Mouse (Mus musculus): Measurements from ENCODE around the gene Wdr38.
"Not testable (repeated sequence)": the region's sequence is repeated elsewhere in the genome, so short reads cannot be mapped to it uniquely, and the experiment has no call there.

The Wdr38 gene

DNA sequence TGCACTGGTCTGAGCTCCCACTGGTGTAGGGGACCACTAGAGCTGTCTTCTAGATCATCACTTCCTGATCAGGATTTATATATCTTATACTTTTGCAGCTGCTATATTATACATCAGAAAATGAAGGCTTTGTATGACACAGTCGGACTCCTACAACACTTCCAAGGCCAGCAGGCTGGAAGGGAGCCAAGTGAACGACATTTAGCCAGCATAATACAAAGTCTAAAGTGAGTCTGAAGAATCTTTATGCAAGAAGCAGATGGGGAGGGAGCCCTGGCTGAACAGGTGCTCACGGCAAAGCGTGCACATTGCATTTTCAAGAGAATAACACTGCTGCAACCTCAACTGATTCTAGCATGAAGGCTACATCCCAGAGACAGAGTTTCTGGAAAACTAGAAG lies 4.8 kb upstream of the Wdr38 start:
- no peak for DNase-seq (ENCODE audit: inconsistent ontology term)

DNA sequence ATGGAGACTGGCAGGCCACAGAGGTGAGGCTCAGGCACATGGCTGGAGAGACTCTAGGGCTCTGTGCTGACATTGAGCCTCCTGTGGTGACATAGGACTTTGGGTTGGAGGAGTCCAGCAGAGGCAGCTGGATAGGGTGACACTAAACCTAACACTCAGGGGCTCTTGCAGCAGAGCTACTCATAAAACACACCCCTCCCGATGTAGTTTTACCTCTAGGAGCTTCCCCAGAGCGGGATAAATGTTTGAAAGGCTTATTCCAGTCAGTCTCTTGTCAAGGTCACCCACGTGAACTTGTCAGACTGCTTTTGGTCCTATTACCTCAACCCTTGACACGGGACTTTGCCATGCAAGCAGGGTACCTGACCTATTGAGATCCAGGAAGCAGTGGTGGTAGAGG lies 2.1 kb downstream of the Wdr38 start:
- DNase-seq (ENCODE audit: inconsistent ontology term): no peak

DNA sequence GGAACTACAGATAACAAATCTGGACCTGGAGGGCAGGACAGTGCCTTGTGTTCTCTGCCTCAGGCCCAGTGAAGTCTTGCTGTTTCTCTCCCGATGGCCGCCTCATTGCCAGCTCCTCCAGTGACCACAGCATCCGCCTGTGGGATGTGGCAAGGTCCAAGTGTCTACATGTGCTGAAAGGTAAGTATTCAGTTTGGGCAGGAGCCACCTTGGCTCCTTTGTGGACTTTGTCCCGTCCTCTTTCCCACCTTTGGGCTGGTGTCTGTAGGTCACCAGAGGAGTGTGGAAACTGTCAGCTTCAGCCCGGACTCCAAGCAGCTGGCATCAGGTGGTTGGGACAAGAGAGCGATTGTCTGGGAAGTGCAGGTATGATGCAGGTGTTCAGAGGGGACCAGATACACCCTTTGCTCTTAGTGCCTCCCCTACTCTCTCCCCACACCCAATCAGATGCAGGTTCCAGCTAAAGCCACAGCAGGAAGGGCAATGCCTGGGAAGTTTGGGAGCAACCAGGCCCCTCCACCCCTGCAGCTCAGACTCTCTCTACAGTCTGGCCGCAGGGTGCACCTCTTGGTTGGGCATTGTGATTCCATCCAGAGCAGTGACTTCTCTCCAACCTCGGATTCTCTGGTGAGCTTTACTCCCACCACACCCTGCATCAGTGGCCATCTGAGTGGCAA lies 2.8 kb downstream of the Wdr38 start:
- DNase-seq (ENCODE audit: inconsistent ontology term): no peak

- DNase-seq (ENCODE audit: inconsistent ontology term): no peak
Measured at GRCm38 (mm10) chr2:39000587-39000919, 3.3 kb downstream of the Wdr38 start.

DNA sequence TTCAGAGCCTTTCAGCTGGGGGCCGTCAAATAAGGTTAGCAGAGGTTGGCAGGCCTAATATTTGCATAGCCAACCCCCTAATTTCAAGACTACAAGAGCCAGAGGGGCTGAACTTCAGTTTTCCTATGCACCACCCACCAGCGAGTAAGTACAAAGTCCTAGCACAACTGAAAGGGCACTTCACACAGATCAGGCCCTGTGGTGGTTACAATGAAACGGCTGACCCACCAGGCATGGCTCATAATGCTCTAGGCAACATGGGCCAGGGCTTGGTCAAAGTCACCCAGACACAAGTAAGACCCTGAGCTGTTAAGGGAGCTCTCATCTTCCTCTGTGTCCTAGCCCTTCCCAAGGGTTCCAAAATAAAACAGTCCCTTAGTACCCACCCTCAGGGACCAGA lies 4.6 kb downstream of the Wdr38 start:
- no peak for DNase-seq (ENCODE audit: inconsistent ontology term)

DNA sequence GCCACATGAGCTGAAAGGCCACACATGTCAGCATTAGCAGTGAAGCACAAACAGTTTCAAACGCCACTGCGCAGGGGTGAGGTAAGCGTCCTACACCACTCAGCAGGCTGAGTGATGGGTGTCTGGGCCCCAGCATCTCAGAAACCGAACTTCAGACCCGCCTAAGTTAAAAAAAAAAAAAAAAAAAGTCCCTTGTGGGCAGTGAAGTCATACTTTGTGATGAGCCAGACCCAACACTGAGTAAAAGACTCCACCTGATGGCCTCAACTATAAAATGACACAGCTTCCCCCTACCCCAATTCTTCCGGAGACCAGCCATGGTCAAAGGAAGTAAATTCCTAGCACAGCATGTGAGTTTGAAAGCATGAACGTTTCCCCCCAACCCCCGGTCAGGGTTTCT lies 5.8 kb downstream of the Wdr38 start:
- DNase-seq (ENCODE audit: inconsistent ontology term): no peak

DNA sequence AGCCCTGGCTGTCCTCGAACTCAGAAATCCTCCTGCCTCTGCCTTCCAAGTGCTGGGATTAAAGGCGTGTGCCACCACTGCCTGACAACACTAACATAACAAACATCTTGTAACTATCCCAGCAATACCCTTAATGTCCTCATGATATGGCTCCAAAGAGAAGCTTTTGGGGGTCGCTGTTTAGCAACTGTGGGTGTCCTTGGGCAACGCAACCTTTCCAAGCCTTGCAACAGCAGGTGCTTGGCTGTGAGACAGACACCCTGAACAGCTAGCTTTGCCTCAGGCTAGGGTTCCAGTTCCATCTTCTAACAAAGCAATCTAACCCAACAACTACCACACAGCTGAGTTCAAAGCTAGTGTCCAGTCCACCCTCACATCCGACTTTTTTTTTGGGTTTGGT lies 6.2 kb downstream of the Wdr38 start:
- no peak for DNase-seq (ENCODE audit: inconsistent ontology term)

GRCm38 (mm10) chr2:39004372-39004771 lies 7.1 kb downstream of the Wdr38 start:
- peak; percentile 42 for DNase-seq (ENCODE audit: inconsistent ontology term)

GRCm38 (mm10) chr2:39004880-39005435 lies 7.7 kb downstream of the Wdr38 start, which contains the start of gene Arpc5l:
TSS of gene Arpc5l (plus strand) at chr2:39005348.
- DNase-seq (ENCODE audit: inconsistent ontology term): peak; percentile 94

DNA sequence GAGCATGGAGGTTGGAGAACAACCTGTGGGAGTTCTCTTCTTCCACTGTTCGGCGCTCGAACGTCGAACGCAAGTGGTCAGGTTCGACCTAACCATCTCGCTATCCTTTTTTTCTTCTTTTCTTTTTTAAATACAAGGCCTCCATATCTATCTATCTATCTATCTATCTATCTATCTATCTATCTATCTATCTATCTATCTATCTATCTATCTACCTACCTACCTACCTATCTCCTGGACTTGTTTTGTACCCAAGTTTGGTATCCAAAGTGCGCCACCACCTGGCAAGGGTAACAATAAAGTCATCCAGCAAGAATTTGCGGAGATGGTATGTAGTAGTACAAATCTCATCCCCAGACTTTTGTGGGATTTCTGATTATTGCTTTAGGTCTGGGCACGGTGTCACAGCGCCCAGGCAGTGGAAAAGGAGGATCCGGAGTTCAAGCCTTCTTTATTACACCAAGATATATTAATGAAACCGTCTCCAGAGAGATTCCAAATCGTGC lies 8.4 kb downstream of the Wdr38 start, which contains the start of gene Rpl35:
TSS of gene Rpl35 (minus strand) at position 51 of the 506 bp plus-strand sequence.
- DNase-seq (ENCODE audit: inconsistent ontology term): peak; percentile 66

DNA sequence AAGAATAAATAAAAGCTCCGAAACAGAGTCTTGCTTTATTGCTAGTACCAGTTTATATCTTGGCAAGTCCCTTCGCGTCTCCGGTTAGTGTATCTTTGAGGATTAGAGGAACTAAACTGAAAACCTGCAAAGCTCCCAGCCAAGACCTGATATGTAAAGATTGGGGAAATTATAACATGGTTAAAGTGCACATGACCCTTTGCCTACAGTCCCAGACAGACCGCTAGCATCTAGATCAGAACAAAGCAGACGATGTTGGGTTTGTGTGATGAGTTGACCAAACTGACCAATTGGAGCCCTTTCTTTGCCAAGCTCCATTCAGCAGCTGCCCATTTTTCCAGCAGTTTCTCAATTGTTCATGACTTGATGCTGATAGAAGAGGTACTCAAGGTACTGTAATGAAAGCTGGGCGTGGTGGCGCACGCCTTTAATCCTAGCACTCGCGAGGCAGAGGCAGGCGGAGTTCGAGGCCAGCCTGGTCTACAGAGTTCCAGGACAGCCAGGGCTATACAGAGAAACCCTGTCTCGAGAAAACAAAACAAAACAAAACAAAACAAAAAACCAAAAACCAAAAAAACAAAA lies 9.0 kb downstream of the Wdr38 start:
- no peak for DNase-seq (ENCODE audit: inconsistent ontology term)

DNA sequence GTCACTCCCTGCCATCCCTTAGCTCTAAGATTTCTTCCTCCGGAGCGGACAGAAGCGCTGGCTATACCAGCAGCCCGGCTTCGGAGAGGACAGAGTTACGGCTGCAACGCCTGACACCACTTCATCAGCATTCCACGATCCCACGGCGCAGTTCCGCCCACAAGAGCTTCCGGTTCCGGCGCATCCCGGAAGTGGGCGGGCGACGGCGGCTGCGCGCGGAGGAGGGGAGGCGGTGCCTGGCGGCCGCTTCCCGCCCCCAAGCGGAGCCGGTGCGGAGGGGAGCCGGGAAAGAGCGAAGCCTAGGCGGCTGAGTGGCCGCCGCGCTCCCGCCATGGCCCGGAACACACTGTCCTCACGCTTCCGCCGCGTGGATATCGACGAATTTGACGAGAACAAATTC lies 10.6 kb downstream of the Wdr38 start:
- DNase-seq (ENCODE audit: inconsistent ontology term): peak; percentile 96

- no peak for DNase-seq (ENCODE audit: inconsistent ontology term)
Measured at GRCm38 (mm10) chr2:39008350-39008851, 11.1 kb downstream of the Wdr38 start.

- DNase-seq (ENCODE audit: inconsistent ontology term): peak; percentile 28
Measured at GRCm38 (mm10) chr2:39008954-39009365, 11.7 kb downstream of the Wdr38 start.

GRCm38 (mm10) chr2:39010144-39010543 lies 12.9 kb downstream of the Wdr38 start:
- DNase-seq (ENCODE audit: inconsistent ontology term): not testable (repeated sequence)

DNA sequence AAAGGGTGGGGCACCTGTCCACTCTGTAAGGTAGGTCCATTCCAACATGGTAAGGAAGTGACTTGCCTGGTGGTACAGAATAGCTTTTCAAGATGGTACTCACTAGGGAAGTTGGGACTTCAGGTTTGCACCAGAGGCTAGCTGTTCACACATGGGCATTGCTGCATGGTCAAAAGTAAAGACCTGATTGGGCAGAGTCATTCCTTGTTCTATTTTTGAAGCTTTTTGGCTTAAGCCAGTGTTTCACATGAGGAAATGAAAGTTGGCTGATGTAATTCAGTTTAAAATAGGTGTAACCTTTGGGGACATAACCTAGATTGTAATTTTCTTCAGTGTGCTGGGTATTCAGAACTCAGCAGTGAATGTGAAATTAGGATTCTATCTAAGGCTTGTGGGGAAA lies 14.0 kb downstream of the Wdr38 start:
- no peak for DNase-seq (ENCODE audit: inconsistent ontology term)

DNA sequence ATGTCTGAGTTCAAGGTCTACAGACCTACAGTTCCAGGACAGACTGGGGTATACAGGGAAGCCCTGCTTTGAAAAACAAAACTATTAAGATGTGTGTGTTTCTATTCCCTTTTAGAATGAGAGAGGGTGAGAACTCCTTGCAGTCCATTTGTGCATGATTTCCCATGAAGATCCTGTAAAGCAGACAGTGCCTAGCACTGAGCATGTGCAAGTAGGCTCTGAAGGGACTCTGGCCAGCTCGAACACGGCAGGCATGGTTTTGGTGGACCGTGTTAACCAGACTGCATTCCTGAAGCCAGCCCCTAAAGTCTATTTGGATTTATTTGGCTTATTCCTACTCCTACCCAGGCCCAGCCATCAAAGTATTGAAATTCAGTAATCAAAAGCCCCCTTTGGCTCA lies 14.7 kb downstream of the Wdr38 start:
- no peak for DNase-seq (ENCODE audit: inconsistent ontology term)

- no peak for DNase-seq (ENCODE audit: inconsistent ontology term)
Measured at GRCm38 (mm10) chr2:39012768-39013279, 15.5 kb downstream of the Wdr38 start.

GRCm38 (mm10) chr2:39016581-39016980 lies 19.3 kb downstream of the Wdr38 start:
- no peak for DNase-seq (ENCODE audit: inconsistent ontology term)

GRCm38 (mm10) chr2:39020004-39020403 lies 22.7 kb downstream of the Wdr38 start:
- no peak for DNase-seq (ENCODE audit: inconsistent ontology term)

DNA sequence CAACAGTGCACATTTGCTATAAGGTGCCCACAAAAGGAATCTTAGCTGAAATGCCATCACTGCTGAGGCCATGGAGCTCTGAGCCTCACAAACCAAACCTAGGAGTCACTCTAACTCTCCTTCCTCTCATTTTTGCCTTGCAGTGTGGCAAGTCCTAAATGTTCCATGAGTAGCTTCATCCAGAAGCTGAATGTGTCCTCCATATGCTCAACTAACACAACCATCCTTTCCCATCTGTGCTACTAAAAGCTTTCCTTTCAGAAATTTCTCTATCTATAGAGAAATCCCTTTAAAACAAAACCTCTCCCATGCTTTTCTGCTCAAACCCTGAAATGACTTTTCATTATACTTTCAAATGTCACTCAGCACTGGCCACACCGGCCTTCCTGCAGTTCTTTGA lies 34.3 kb downstream of the Wdr38 start:
- DNase-seq (ENCODE audit: inconsistent ontology term): no peak

DNA sequence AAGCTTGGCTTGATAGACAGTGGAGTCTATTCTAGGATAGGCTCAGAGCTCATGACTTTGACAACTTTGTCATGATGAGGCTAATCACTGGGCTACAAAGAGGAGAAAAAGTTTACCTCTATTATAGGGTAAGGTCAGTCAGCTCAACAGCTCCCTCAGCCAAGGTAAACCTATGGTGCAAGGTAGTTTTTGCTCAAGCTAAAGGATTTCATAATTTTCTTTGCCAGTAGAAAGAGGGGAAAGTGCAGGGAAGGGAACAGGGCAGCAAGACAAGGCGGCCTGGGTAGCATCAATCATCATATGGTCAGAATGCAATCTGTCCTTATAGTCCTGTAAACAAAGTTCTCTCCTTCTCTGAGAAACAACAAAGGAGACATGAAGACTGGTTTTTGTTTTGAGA lies 42.9 kb downstream of the Wdr38 start:
- DNase-seq (ENCODE audit: inconsistent ontology term): no peak

DNA sequence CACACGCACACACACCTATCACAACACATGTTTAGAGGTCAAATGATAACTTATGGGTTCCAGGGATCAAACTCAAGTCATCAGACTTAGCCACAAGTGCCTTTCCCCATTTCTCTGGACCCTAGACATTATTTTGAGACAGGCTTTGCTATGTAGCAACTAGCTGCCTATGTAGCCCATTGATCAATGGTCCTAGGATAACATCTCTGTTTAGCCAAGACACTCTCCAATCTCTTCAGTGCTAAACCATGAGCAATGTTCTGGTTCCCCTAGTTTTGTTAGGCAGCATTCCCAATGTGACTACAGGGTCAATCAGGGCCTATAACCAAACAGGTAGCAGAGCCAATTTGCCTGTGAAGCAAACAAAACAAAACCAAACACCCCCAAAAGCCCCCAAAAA lies 51.2 kb downstream of the Wdr38 start:
- no peak for DNase-seq (ENCODE audit: inconsistent ontology term)
